Mouse (Mus musculus): ENCODE data around the gene Pramel5.
"Not testable (repeated sequence)": the region's sequence is repeated elsewhere in the genome, so short reads cannot be mapped to it uniquely, and the experiment has no call there.

Pramel5 gene

GRCm38 (mm10) chr4:144280388-144280787 is at the start of gene Pramel5:
TSS of gene Pramel5 (minus strand) at chr4:144280488.
- DNase-seq = not testable (repeated sequence)

- DNase-seq = not testable (repeated sequence)
Measured at GRCm38 (mm10) chr4:144329949-144330348, 49.7 kb upstream of the Pramel5 start, which contains the start of gene Gm13128. TSS of gene Gm13128 (plus strand) at chr4:144330249.

- DNase-seq = not testable (repeated sequence)
Measured at GRCm38 (mm10) chr4:144312666-144313460, 32.6 kb upstream of the Pramel5 start.

GRCm38 (mm10) chr4:144299414-144299813 is 19.1 kb upstream of the Pramel5 start:
- not testable (repeated sequence) for DNase-seq

GRCm38 (mm10) chr4:144254768-144255167 is 25.5 kb downstream of the Pramel5 start:
- DNase-seq = not testable (repeated sequence)
